Mouse (Mus musculus): ENCODE results near the gene Atp8a1. TPM values are rescaled to one million over a fixed set of nuclear protein-coding genes. Genes with fewer than 3 reads are reported as not detected.

Atp8a1 gene
- total RNA-seq (2023): 105 and 165 TPM in 2 replicates

GRCm38 (mm10) chr5:67847253-67848165 is at the start of gene Atp8a1:
Gene Atp8a1 (minus strand): TSS chr5:67847434.

GRCm38 (mm10) chr5:67607804-67608673 is 239.2 kb downstream of the Atp8a1 start, which contains the start of gene Shisa3:
Gene Shisa3 (plus strand): TSS chr5:67607882.

Other genes with a start within 250 kb of the Atp8a1 start
- not detected in 2 replicates for gene Shisa3, start 239.6 kb downstream of the Atp8a1 start, total RNA-seq (2023)
- gene Gm5108, start 94.2 kb upstream of the Atp8a1 start, total RNA-seq (2023): not detected in 2 replicates
- gene Gm21905, start 99.0 kb upstream of the Atp8a1 start, total RNA-seq (2023): not detected in 2 replicates
- not detected in 2 replicates for gene Grxcr1, start 184.4 kb upstream of the Atp8a1 start, total RNA-seq (2023)